Mouse (Mus musculus): Measurements from ENCODE around the gene Gm17949.

Gene Gm17949

DNA sequence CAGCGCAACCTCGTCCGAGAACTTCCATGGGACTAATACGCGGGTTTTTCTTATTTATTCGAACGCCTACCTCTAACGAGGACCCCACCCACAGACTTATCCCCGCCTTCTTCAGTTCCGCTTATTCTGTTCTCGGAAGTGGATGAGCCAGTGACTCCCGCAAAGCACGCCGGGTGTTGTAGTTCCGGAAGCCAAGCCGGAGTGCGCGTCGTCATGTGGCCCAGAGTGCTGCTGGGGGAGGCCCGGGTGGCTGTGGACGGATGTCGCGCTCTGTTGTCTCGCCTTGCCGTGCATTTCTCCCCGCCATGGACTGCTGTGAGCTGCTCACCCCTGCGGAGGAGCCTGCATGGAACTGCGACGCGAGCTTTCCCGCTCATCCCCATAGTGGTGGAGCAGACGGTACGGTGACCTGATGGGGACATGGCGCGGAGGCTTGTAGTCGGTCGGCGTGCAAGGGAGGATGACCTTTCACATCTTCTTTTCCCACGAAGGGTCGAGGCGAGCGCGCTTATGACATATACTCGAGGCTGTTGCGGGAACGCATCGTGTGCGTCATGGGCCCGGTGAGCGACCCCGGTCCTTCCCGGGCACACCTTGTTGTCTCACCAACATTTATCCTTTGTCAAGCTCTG lies 21.0 kb upstream of the Gm17949 start, which contains the start of gene Clpp:
Gene Clpp (plus strand): TSS at position 191 of the 632 bp plus-strand sequence.
- intact Hi-C loops (cut with DNase I): loop anchor here (10.0 kb wide), 1 partner anchor 345 kb away; no protein-coding TSS in a partner anchor

- intact Hi-C loops (cut with DNase I): loop anchor here (10.0 kb wide), 1 partner anchor 344 kb away; no protein-coding TSS in a partner anchor
Measured at GRCm38 (mm10) chr17:56990966-56991365, 20.3 kb upstream of the Gm17949 start.

DNA sequence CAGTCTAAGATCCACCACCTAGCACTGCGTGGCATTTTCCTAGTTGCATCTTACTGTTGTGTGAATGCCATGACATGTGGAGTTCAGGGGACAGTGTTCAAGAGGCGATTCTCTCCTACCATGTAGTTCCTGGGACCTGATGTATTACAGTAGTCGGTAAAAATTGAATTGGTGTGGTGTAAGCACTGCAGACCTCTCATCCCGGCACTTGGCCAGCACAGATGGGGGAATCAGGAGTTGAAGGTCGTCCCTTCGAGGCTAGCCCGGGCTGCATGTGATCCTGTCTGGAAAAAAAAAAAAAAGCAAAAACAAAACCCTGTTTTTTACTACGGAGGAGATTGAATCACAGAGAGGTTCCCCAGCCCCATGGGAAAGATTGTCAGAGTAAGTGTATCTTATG lies 16.2 kb upstream of the Gm17949 start:
- intact Hi-C loops (cut with DNase I): loop anchor here (10.0 kb wide), 1 partner anchor 340 kb away; no protein-coding TSS in a partner anchor

DNA sequence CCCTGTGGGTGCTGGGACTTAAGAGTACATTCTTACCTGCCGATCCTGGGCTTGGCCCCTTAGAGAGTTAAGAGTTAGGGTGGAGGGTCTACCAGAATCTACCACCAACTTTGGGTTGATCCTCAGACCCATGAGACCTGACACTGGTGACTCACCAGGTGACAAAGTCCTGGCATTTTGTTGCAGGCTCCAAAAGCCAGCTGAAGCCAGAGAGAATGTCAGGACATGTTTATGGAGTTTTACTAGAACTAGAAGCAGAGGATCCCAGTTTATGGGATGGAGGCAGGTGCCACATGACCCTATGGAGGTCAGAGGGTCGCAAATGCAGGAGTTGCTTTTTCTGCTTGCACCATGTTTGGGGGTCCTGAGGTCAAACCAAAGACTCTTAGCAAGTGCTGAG lies 14.8 kb upstream of the Gm17949 start:
- intact Hi-C loops (cut with DNase I): loop anchor here (2.0 to 10.0 kb wide), 2 partner anchors 170 to 338 kb away; no protein-coding TSS in a partner anchor

DNA sequence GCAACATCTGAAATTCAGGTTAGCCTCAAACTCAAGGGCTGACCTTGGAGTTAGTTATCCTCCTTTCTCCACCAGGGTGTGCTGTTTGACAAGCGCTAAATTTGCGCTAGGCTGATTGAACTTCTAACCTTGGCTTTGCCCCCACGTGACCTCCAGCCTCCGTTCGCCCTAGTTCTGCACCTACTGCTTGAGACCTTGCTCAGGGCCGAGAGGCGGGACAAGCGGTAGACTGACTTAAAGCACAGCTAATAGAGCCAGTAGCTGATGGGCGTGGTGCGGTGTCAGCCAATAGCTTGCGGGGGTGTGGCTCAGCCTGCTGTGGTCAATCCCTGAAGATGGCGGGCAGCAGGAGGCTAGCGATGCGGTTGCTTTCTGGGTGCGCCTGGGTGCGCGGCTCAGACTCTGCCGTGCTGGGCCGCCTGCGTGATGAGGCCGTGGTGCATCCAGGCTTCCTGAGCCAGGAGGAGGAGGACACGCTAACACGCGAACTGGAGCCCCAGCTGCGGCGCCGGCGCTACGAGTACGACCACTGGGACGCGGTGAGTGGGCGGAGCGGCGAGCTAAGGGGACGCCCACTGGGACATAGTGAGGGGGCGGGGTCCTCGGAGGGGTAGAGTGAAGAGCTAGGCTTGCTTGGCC lies 14.1 kb upstream of the Gm17949 start, which contains the start of gene Alkbh7:
Gene Alkbh7 (plus strand): TSS at position 311 of the 639 bp plus-strand sequence.
- intact Hi-C loops (cut with DNase I): loop anchor here (2.0 to 10.0 kb wide), 2 partner anchors 170 to 338 kb away; no protein-coding TSS in a partner anchor

DNA sequence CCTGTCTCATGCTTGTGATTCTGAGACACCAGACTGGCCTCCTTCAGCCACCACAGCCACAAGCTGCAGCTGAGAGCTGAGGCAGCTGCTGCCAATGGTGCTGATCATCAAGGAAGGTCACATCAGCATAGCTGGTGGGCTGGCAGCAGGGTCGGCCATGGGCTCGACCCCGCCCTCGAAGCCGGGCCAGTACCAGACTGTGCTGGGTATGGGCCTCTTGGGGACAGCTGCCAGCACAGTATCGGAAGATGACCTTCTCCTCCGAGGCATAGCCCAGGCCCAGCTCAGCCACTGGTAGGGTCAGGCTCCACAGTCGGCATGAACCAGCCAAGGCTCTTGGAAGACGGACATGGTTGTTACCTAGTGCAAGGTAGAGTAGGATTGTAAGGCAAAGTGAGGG lies 11.9 kb upstream of the Gm17949 start:
- intact Hi-C loops (cut with DNase I): loop anchor here (10.0 kb wide), 1 partner anchor 335 kb away; no protein-coding TSS in a partner anchor

DNA sequence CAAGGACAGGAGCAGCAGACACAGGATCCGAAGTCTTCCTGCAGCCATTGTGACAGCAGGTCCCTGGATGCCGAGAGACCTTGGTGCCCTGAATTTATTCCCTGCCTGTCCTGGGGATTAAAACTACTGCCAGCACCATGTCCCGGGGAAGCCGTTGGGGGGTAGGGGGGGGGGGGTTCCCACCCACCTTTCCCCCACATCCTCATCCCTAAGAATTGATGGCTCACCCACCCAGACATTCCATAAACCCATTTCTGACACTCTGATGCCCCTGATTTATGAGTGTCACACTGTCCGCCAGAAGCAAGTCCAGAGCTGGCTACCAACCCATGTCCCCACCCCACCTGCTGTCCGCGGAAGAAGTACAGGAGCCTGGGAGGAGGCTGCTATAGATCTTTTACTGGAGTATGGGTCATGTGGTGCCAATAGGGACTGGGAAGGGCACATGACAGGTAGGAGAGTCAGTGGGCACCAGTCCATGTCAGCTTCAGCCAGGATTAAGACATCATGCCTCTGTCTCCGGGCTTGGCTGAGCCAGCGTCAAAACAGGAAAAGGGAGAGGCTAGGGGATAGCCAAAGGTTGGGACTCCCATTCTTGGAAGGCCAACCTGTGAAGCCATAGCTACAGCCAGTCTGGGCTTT lies 11.2 kb upstream of the Gm17949 start, which contains the start of gene Pspn:
Gene Pspn (minus strand): TSS at position 51 of the 642 bp plus-strand sequence.
- intact Hi-C loops (cut with DNase I): loop anchor here (10.0 kb wide), 1 partner anchor 335 kb away; no protein-coding TSS in a partner anchor

- intact Hi-C loops (cut with DNase I): no loop called here
Measured at GRCm38 (mm10) chr17:57001228-57001627, 10.0 kb upstream of the Gm17949 start.

- intact Hi-C loops (cut with DNase I): no loop called here
Measured at GRCm38 (mm10) chr17:57003994-57004393, 7.3 kb upstream of the Gm17949 start.

GRCm38 (mm10) chr17:57007137-57007905 lies 3.9 kb upstream of the Gm17949 start:
- intact Hi-C loops (cut with DNase I): no loop called here

DNA sequence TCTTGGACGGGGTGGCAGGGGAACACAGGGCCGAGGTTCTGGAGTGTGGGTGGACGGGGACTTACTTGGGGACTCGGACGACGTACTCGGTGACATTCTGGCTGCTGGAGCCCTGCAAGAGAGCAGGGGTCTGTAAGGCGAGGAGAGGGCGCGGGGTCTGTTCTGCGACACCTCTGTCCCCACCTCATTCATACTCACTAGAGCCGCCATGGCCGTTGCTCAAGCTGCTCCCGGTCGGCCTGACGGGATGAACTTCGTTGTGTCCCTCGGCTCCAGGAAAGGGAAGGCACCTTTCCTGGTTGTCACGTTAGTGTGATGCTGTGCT lies 396 bp upstream of the Gm17949 start:
- intact Hi-C loops (cut with DNase I): no loop called here

DNA sequence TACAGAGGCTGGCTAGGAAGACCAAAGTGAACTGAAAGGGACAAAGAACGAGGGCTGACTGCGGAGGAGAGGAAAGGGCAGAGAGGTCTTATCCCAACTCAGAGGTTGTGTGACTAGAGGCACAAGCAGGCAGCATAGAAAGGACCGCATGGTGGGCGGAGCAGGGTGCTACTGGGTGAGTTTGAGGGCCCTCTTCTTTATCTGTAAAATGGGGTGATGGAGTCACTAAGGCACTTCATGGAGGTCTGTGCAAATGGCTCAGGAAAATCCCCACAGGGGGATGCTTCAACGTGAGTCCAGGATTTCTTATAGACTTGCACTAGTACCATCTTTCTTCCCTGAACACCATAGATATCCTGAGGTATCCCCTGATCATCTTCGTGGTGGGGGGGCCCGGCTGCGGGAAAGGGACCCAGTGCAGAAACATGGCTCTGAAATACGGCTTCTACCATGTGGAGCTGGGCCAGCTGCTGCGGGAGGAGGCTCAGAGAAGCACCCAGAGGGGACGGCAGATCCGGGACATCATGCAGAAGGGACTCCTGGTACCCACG lies 1.1 kb downstream of the Gm17949 start:
- intact Hi-C loops (cut with DNase I): no loop called here

DNA sequence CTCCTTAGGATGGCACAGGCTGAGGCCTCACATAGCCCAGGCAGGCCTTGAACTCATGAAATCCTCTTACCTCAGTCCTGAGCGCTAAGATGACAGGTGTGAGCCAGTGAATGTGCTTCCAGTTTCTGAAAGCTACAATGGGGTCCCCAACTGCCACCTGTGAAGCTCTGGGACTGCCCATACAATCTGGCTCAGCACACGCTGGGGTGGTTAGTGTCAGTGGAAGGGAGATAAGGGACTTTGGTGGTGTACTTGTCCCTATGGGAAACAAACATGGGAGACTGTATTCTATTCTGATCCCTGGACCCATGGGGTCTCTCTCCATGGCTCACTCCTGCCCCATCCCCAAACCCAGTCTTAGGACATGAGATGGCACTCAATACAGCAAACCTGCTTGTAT lies 8.4 kb downstream of the Gm17949 start:
- intact Hi-C loops (cut with DNase I): no loop called here

DNA sequence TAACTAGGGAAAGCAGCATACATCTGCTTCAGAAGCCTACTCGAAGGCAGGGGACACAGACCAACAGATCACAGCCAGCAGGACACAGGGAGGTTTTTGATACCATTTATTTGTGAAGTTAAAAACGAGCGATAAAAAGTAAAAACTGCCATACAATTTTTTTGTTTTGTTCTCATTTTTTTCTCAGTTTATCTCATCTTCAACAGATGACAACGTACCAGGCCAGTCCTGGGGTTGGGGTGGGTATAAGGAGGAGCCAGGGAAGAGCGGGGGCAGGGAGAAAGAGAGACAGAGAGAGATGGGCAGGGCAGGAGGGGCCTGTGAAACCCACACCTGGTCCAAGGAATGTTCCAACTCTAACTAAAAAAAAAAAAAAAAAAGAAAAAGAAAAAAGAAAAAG lies 9.7 kb downstream of the Gm17949 start:
- intact Hi-C loops (cut with DNase I): no loop called here

GRCm38 (mm10) chr17:57027471-57027870 lies 16.2 kb downstream of the Gm17949 start:
- intact Hi-C loops (cut with DNase I): no loop called here

DNA sequence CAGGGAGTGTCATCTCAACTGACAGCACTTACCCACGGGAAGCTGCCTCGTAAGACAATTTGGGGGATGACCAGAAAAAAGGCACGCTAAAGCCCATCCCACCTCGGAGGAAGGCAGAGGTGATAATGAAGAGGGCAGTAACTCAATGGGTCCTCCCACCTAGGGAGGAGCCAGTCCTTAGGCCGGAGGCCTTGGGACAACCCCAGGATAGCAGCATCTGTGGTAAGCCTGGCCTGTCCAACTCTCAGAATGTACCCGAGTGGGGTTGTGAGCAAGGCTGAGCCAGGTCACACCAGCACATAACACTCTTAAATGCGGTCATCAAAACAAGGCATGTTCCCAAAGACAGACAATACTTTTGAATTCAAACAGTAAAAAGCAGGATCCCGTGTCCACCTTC lies 18.4 kb downstream of the Gm17949 start:
- intact Hi-C loops (cut with DNase I): no loop called here

GRCm38 (mm10) chr17:57030931-57031660 lies 19.8 kb downstream of the Gm17949 start, which contains the start of gene Khsrp:
Gene Khsrp (minus strand): TSS chr17:57031522.
- intact Hi-C loops (cut with DNase I): no loop called here

DNA sequence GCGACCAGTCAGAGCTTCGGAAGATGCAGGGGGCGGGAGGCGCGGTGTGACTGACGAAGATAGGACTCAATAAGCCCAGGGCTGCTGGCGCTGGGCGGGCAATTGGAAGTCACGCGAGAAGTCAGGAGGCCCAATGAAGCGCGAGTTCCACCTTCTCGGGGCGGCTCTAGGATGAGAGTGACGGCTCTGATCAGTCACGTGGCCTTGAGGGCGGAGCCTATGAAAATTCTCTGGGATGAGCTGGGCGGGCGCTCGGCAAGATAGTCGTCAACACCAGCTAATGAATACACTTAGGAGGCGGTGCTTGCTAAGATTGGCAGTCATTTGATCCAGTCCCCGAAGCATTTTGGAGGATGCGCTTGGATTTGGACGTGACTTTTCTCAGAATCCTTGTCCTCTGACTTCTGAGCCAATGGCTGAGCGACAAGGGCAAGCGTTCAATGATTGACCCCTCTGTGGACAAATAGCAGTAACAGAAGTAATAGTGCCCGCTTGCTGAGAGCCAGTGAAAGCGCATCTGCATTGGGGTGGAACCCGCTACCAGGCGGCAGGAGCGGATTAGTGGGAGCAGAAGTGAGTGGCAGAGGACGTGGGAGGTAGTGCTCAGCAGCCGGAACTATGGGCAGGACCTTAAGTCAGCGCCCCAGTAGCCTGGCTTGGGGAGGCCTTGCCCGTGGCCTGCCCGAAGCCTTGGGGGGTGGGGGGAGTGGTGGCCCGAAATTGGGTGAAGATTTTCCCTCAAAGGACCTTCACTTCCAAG lies 20.6 kb downstream of the Gm17949 start:
- intact Hi-C loops (cut with DNase I): no loop called here

DNA sequence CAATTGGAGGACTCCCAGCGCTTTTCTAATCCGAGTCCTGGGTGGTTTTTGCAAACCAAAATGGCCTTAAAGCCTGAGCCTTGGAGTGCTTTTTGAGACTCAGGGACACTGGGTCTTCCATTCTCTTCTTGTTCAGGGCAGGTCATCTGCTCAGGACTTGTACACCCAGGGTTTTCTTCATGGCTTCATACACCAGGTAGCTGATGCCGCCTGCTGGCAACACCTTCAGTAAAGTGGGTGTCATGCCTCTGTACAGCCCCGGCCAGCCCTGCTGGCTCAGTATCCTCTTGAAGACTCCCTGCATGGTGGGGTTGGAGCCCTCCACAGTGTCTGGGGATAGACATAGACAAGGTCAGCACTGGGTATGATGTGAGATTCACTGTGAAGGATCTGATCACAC lies 21.6 kb downstream of the Gm17949 start:
- intact Hi-C loops (cut with DNase I): no loop called here

Measured in adrenal gland (tissue).